Mouse (Mus musculus) hindbrain, embryonic 14.5 days (tissue): ENCODE results near the gene Tmprss11f. TPM values are rescaled to one million over a fixed set of nuclear protein-coding genes. Genes with fewer than 3 reads are reported as not detected.
A peak's percentile ranks its signal among the peaks of the same experiment; 100 is the strongest.
"Not testable (repeated sequence)": the region's sequence is repeated elsewhere in the genome, so short reads cannot be mapped to it uniquely, and the experiment has no call there.

Experiments
- ATAC-seq: fragments of 200-750 bp; cut with Nextera tagmentation; 2 replicates; pipeline ENCODE4 v1.8.0; 2017; ENCODE audit warnings: moderate number of reproducible peaks, mild to moderate bottlenecking, moderate TSS enrichment, moderate library complexity; ENCODE audit not compliant: low FRiP score
- DNase-seq: peaks from one replicate; pipeline ENCODE4 v3.0.0-alpha.2; 2015; ENCODE audit warnings: low spot score
- H3K27ac ChIP-seq: fragments of 300-500 bp; sonication (generic); 2 replicates; pipeline ENCODE4 v1.5.1; 2014; ENCODE audit warnings: mild to moderate bottlenecking, moderate library complexity
- H3K27me3 ChIP-seq: fragments of 300-500 bp; sonication (generic); 2 replicates; pipeline ENCODE4 v1.6.1; 2014; ENCODE audit warnings: mild to moderate bottlenecking, low read length, mixed read lengths; ENCODE audit not compliant: control insufficient read depth, insufficient read depth
- H3K36me3 ChIP-seq: fragments of 300-500 bp; sonication (generic); replicated peaks from 2 replicates; pipeline ENCODE4 v1.6.1; 2014; ENCODE audit not compliant: control insufficient read depth, insufficient read depth
- H3K4me1 ChIP-seq: fragments of 300-500 bp; sonication (generic); replicated peaks from 2 replicates; pipeline ENCODE4 v1.6.1; 2014; ENCODE audit warnings: antibody characterized with exemption, low read length, mixed read lengths; ENCODE audit not compliant: control insufficient read depth, insufficient read depth
- H3K4me2 ChIP-seq: fragments of 300-500 bp; sonication (generic); replicated peaks from 2 replicates; pipeline ENCODE4 v1.6.1; 2014; ENCODE audit warnings: mild to moderate bottlenecking, moderate library complexity
- H3K4me3 ChIP-seq: fragments of 300-500 bp; sonication (generic); replicated peaks from 2 replicates; pipeline ENCODE4 v1.5.1; 2014; ENCODE audit warnings: mild to moderate bottlenecking, low read length
- H3K9ac ChIP-seq: fragments of 300-500 bp; sonication (generic); 2 replicates; pipeline ENCODE4 v1.6.1; 2014
- H3K9me3 ChIP-seq: fragments of 300-500 bp; sonication (generic); 2 replicates; pipeline ENCODE4 v1.6.1; 2016; ENCODE audit warnings: low read length; ENCODE audit not compliant: control insufficient read depth
- WGBS: fragments of 180-500 bp; shearing (Covaris S2); extraction: QIAGEN DNeasy Blood & Tissue Kit; methylation state at CpG from one replicate; pipeline ENCODE4 v1.1.7; 2014; 5-methylcytosine and 5-hydroxymethylcytosine counted together
- polyA plus RNA-seq: library from polyadenylated mRNA; unstranded; fragments of >200 nt; fragmentation: Nextera tagmentation; extraction: Ambion mirVana; gene quantifications from 2 replicates; pipeline ENCODE4 v1.2.1, GENCODE M21; 2014

The Tmprss11f gene
- not detected in 2 replicates for polyA plus RNA-seq

DNA sequence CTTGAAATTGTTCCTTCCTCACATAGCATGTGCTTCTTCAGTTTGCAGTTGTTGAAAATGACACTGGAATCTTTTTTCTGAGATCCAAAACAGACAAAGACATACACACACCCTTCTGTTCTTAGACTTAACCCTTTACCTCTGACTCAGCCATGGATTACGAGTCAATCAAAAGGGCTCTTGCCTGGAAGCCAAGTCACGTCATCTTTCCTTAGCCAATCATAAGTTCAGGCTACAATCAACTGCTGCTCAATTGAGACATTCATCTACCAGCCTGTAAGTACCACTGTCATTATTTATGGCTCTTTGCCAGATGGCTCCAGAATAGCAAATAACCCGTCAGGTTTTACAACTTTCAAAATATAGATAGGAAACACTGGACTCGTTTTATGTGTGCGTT, at the start of gene Tmprss11f:
TSS of gene Tmprss11f (minus strand) at position 101 of the 400 bp plus-strand sequence.
- Histone ChIP-seq H3K9me3 (no peaks in the 10 kb centered on the region), H3K27me3 (no peaks in the 10 kb centered on the region), H3K4me3 (no peak within 1 kb of the TSS), H3K4me1 (no peaks in the 10 kb centered on the region), H3K4me2 (no peak within 1 kb of the TSS), H3K36me3 (no peaks in the 10 kb centered on the region), H3K27ac (no peak within 1 kb of the TSS), H3K9ac (no peak within 1 kb of the TSS)
- DNase-seq (no peak), ATAC-seq (no peak)
- WGBS: 87% methylated on average over 5 of the region's 5 CpGs

DNA sequence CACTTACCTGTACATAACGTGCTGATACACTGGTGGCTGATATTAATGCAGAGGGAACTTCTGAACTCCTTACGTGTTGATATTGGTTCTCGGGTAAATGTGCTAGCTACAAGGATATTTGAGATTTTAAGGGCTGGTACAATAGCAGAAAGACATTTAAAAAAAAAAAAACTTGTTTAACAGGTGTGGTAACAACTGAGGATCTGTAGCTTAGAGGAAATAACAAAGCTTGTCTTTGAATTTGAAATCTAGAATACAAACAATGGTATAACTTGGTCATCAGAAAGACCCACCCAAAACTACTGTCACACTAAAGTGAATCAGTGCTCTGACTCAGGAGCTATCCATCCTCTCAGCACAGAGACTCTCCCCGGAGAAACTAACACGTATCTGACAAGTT, 44.0 kb upstream of the Tmprss11f start, which contains the start of gene Tmprss11b:
TSS of gene Tmprss11b (minus strand) at position 101 of the 400 bp plus-strand sequence.
- 87% methylated on average over 5 of the region's 5 CpGs for WGBS
- no peaks in the 10 kb centered on the region for H3K27me3 ChIP-seq

DNA sequence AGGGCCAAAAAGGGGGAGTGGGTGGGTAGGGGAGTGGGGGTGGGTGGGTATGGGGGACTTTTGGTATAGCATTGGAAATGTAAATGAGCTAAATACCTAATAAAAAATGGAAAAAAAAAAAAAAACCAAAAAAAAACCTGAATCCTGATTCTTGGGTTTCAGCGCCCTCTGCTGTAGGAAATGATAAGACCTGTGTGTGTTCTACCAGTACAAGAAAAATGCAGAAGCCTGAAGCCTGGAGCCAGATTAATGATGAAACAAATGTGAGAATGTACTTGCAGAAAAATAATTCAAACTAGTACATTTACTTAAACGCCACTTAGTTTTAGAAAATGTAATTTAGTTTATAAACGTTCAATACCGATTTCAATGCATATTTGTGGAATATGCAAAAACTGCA, 17.0 kb upstream of the Tmprss11f start:
- not testable (repeated sequence) for H3K9me3 ChIP-seq, H3K4me2 ChIP-seq, H3K27ac ChIP-seq, H3K4me1 ChIP-seq, H3K27me3 ChIP-seq, H3K9ac ChIP-seq, ATAC-seq, H3K4me3 ChIP-seq, H3K36me3 ChIP-seq
- DNase-seq: peak; percentile 72
- WGBS: 37% methylated on average over 4 of the region's 4 CpGs

More for the DNA sequence above, 44.0 kb upstream of the Tmprss11f start, which contains the start of gene Tmprss11b:
- Histone ChIP-seq H3K9me3 (no peaks in the 10 kb centered on the region), H3K4me3 (no peak within 1 kb of the TSS), H3K27ac (no peak within 1 kb of the TSS), H3K4me2 (no peak within 1 kb of the TSS), H3K4me1 (no peaks in the 10 kb centered on the region), H3K9ac (no peak within 1 kb of the TSS), H3K36me3 (no peaks in the 10 kb centered on the region)
- no peak for DNase-seq
- no peak for ATAC-seq

DNA sequence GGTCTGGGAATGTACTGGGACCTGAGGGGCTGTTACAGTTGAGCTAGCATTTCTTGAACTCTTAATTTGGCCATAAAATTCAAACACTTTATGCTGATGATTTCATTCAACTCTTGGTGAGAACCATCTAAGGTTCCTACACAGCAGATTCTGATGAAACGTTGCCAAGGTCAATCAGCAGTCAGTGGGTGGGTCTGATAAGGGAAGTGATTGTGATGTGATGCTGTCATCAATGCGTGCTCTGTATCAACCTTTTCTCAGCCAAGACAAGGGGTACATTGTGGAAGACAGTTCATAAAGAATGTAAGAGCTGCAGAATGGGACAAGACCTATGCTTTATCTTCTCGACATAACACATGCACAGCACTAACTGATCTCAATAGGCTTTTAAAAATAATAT, 8.6 kb upstream of the Tmprss11f start:
- no peak overlapping the region for H3K4me3 ChIP-seq
- H3K9ac ChIP-seq: no peak overlapping the region
- WGBS: 75% methylated on average over 3 of the region's 3 CpGs
- no peak overlapping the region for H3K4me2 ChIP-seq
- H3K27me3 ChIP-seq: no peaks in the 10 kb centered on the region
- DNase-seq (no peak), ATAC-seq (no peak)
- H3K27ac ChIP-seq: no peak overlapping the region
- H3K4me1 ChIP-seq: no peaks in the 10 kb centered on the region
- H3K36me3 ChIP-seq: no peaks in the 10 kb centered on the region
- no peaks in the 10 kb centered on the region for H3K9me3 ChIP-seq

DNA sequence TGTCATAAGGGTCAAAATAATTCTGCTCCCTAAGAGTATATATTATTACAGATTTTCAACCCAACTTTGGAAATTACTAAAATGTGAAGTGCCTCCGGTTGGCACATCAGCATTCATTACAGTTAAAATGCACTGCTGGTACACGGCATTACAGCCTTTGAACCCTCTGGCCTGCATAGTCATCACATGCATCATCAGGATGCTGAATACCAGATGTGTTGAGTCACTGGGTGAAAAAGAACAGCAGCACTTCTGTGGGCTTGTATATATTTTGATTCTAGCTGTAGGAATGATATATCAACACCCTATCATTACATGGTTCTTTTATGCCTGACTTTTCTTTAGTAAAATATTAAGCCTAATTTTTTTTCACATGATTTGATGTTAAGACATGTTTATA, 1.5 kb downstream of the Tmprss11f start:
- Histone ChIP-seq H3K9ac (no peak overlapping the region), H3K4me1 (no peaks in the 10 kb centered on the region), H3K4me3 (no peak overlapping the region), H3K27ac (no peak overlapping the region), H3K36me3 (no peaks in the 10 kb centered on the region), H3K4me2 (no peak overlapping the region), H3K9me3 (no peaks in the 10 kb centered on the region), H3K27me3 (no peaks in the 10 kb centered on the region)
- ATAC-seq (no peak), DNase-seq (no peak)
- WGBS: 86% methylated on average over 2 of the region's 2 CpGs

DNA sequence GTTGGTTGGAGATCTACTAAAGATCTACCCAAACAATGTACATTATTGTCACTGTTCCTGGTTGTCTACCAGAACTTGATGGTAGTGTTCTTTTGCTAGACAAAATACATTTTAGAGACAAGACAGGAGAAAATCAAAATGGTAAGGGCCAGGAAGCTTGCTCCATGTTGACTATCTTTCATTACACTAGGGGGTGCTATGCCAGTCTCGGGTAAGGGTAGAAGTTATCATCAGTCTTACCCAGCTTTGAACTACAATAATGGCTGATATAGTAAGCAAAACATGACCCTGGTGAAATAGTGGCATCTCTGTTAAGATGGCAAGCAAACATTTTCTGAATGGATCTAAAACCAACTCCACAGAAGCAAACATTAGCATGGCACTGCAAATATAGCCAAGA, 10.4 kb downstream of the Tmprss11f start:
- H3K27ac ChIP-seq: no peak overlapping the region
- DNase-seq (no peak), ATAC-seq (no peak)
- H3K4me3 ChIP-seq: no peak overlapping the region
- H3K27me3 ChIP-seq: no peaks in the 10 kb centered on the region
- no peaks in the 10 kb centered on the region for H3K9me3 ChIP-seq
- H3K9ac ChIP-seq: no peak overlapping the region
- 81% methylated on average over 1 of the region's 1 CpGs for WGBS
- no peaks in the 10 kb centered on the region for H3K4me1 ChIP-seq
- H3K36me3 ChIP-seq: no peaks in the 10 kb centered on the region
- H3K4me2 ChIP-seq: no peak overlapping the region

DNA sequence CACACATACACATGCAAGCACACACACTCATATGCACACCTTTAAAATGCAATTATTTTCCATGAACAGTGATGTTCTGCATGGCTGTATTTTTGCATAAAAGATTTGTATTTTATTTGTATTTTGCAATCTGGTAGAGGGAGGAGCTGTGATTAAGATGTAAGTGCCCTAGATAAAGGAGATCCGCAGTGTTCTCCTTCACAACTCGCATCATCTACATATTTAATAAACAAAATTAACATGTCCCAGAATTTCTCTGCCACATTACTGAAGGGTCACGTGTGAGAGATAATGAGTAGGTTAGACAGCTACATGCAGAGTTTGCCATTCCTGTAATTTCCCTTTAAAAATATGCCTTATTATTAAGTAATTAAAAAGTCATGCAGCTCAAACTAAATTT, 46.3 kb downstream of the Tmprss11f start:
- Histone ChIP-seq H3K9me3 (no peaks in the 10 kb centered on the region), H3K4me3 (no peak overlapping the region), H3K9ac (no peak overlapping the region), H3K4me1 (no peaks in the 10 kb centered on the region), H3K27me3 (no peaks in the 10 kb centered on the region), H3K4me2 (no peak overlapping the region), H3K27ac (no peak overlapping the region), H3K36me3 (no peaks in the 10 kb centered on the region)
- WGBS: 90% methylated on average over 3 of the region's 3 CpGs
- ATAC-seq (no peak), DNase-seq (no peak)

DNA sequence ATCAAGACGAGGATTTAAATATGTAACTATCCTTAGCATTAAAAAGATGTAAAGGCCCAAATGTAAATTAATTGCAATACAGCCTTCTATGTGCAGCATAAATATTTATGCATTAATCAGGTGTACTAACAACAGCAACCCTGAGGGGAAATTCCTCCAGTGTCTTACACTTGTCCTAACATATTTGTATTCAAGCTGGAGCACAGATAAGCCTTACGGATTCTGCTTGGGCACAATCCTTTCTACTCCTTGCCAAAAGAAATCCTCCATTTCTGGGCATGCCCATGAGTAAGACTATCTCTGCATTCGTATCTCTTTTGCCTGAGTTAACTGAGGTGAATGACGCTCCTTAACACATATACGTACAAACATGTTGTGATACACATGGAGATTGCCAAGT, 49.6 kb downstream of the Tmprss11f start:
- no peak overlapping the region for H3K27ac ChIP-seq
- H3K9ac ChIP-seq: no peak overlapping the region
- H3K27me3 ChIP-seq: no peaks in the 10 kb centered on the region
- no peak for ATAC-seq
- H3K36me3 ChIP-seq: no peaks in the 10 kb centered on the region
- DNase-seq: no peak
- H3K4me1 ChIP-seq: no peaks in the 10 kb centered on the region
- no peaks in the 10 kb centered on the region for H3K9me3 ChIP-seq
- H3K4me3 ChIP-seq: no peak overlapping the region
- 83% methylated on average over 5 of the region's 5 CpGs for WGBS
- H3K4me2 ChIP-seq: no peak overlapping the region

DNA sequence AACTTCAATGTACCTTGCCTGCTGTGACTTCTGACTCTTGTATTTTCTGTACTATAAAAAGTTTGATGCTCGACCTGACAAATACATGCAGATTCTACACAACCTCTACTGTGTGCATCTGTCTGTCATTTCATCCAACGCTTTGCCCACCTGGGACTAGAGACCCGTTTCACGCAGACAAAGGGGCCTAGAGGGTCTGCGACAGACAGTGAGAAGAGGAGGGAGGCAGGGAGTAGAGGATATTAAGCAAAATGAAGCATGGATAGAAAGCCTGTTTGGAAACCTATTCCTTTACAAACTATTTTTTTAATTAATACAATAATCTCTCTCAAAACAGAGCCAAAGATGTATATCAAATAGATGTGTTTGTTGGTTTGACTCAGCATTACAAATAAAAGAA, 50.2 kb downstream of the Tmprss11f start:
- H3K9ac ChIP-seq: no peak overlapping the region
- no peak overlapping the region for H3K4me3 ChIP-seq
- H3K4me2 ChIP-seq: no peak overlapping the region
- no peaks in the 10 kb centered on the region for H3K9me3 ChIP-seq
- H3K36me3 ChIP-seq: no peaks in the 10 kb centered on the region
- H3K27ac ChIP-seq: no peak overlapping the region
- H3K4me1 ChIP-seq: no peaks in the 10 kb centered on the region
- ATAC-seq (no peak), DNase-seq (no peak)
- 70% methylated on average over 5 of the region's 5 CpGs for WGBS
- H3K27me3 ChIP-seq: no peaks in the 10 kb centered on the region

DNA sequence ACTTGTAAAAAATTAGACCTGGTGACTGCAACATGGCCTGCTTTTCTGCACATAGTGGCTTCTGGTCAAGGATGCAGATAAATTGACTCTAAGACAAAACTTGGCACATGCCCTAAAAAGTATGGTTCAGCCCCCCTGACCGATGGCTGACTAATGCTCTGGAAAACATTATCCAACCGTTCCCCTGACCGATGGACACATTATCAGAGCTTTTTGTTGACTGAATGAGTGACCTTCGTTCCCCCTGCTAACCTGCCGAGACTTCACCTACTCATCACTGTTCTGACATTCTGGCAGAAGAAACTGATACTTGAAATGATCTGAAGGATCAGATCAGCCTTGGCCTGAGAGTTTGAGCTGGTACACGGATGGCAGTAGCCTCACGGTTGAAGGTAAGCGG, 53.5 kb downstream of the Tmprss11f start:
- 94% methylated on average over 8 of the region's 8 CpGs for WGBS
- ATAC-seq, H3K36me3 ChIP-seq, H3K4me1 ChIP-seq, H3K9me3 ChIP-seq, H3K4me3 ChIP-seq, H3K27me3 ChIP-seq, H3K4me2 ChIP-seq, H3K9ac ChIP-seq, H3K27ac ChIP-seq, DNase-seq: not testable (repeated sequence)
